In the genomic region with DNA sequence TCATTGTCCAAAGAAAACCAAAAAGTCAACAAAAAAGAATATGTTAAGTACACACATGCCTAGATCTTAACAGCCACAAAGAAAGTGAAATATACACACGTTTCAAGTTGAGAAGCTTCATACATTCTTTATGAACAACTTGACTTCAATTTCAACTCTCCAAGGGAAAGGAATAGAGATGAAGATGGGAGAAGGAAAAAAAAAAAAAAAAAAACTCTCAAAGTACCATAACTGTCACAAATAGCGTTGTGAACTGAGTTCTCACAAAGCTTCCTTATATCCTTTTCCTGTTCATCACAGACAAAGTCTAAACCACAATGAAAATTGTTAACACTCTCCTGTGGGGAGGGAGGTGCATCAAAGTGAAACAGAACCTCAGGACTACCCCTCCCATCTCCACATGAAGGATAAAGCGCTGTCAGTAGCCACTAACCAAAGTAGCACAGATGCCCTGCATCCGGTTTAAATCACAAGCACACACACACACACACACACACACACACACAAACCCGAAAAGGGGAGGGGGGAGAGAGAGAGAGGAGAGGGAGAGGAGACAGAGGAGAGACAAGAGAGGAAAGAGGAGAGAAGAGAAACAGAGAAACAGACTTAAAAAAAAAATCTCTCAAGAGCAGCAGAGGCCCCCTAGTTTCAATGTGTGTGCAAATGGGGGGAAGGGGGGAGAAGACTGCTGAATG, we compare ENCODE assay signal across 8 mouse cellular contexts. TPM values are rescaled to one million over a fixed set of nuclear protein-coding genes. Genes with fewer than 3 reads are reported as not detected.
DNase-seq lines count a peak whose midpoint lies in the region; ATAC-seq lines count a peak whose summit lies in the region.

No protein-coding gene starts in this region.

- DNase-seq in adrenal gland, adult (ENCODE audit: inconsistent age in 2 of 2, low spot score in 1 of 2) = peak; percentile 21 to 69
- no peak for DNase-seq in adrenal gland, adult 8-10 months
- DNase-seq in adrenal gland, postnatal 25 days = peak; percentile 8
- DNase-seq in embryonic facial prominence, embryonic 14.5 days (ENCODE audit: low spot score) = peak; percentile 73
- DNase-seq in midbrain, embryonic 14.5 days = peak; percentile 69

- no peaks in the 10 kb centered on the region for H3K27me3 ChIP-seq in embryonic facial prominence, embryonic 14.5 days (replicated peaks; ENCODE audit: control insufficient read depth, insufficient read depth, low read length)
- H3K27me3 ChIP-seq in hindbrain, embryonic 12.5 days = no peaks in the 10 kb centered on the region
- no peaks in the 10 kb centered on the region for H3K27me3 ChIP-seq in limb, embryonic 13.5 days
- no peaks in the 10 kb centered on the region for H3K27me3 ChIP-seq in midbrain, embryonic 14.5 days (ENCODE audit: control insufficient read depth, insufficient read depth, low read length)
- no peaks in the 10 kb centered on the region for H3K27me3 ChIP-seq in stomach, embryonic 14.5 days (ENCODE audit: control insufficient read depth, insufficient read depth, low read length)

- peaks cover 7% of the 10 kb centered on the region; the same call in 1 of the 2 replicates for H3K4me1 ChIP-seq in embryonic facial prominence, embryonic 14.5 days (ENCODE audit: control insufficient read depth, insufficient read depth, low read length)
- H3K4me1 ChIP-seq in hindbrain, embryonic 12.5 days = peaks cover 8% of the 10 kb centered on the region; the same call in 1 of the 2 replicates
- peaks cover 4% of the 10 kb centered on the region for H3K4me1 ChIP-seq in limb, embryonic 13.5 days
- peaks cover 21% of the 10 kb centered on the region for H3K4me1 ChIP-seq in midbrain, embryonic 14.5 days (ENCODE audit: control insufficient read depth, insufficient read depth, low read length)
- H3K4me1 ChIP-seq in stomach, embryonic 14.5 days (ENCODE audit: control insufficient read depth, insufficient read depth, low read length) = no peaks in the 10 kb centered on the region

- H3K9me3 ChIP-seq in embryonic facial prominence, embryonic 14.5 days (ENCODE audit: control insufficient read depth, low read length) = no peaks in the 10 kb centered on the region
- no peaks in the 10 kb centered on the region for H3K9me3 ChIP-seq in hindbrain, embryonic 12.5 days (replicated peaks)
- no peaks in the 10 kb centered on the region for H3K9me3 ChIP-seq in limb, embryonic 13.5 days
- H3K9me3 ChIP-seq in midbrain, embryonic 14.5 days (ENCODE audit: control insufficient read depth, low read length) = no peaks in the 10 kb centered on the region
- no peaks in the 10 kb centered on the region for H3K9me3 ChIP-seq in stomach, embryonic 14.5 days (ENCODE audit: control insufficient read depth, low read depth, low read length)

- no peak for ATAC-seq in embryonic facial prominence, embryonic 14.5 days (ENCODE audit: low read depth)
- ATAC-seq in hindbrain, embryonic 12.5 days (ENCODE audit: low FRiP score) = no peak
- no peak for ATAC-seq in limb, embryonic 13.5 days (ENCODE audit: low FRiP score, low read depth)
- no peak for ATAC-seq in midbrain, embryonic 14.5 days (ENCODE audit: low FRiP score, low TSS enrichment)
- no peak for ATAC-seq in stomach, embryonic 14.5 days (ENCODE audit: insufficient number of reproducible peaks, insufficient read depth, low FRiP score, low read depth)

- H3K9ac ChIP-seq in embryonic facial prominence, embryonic 14.5 days (ENCODE audit: low read depth, low read length) = peak overlapping the region; percentile 96
- peak overlapping the region; percentile 96 for H3K9ac ChIP-seq in hindbrain, embryonic 12.5 days
- peak overlapping the region; percentile 96 for H3K9ac ChIP-seq in limb, embryonic 13.5 days
- H3K9ac ChIP-seq in midbrain, embryonic 14.5 days (replicated peaks; ENCODE audit: low read length) = peak overlapping the region; percentile 97
- peak overlapping the region; percentile 74 for H3K9ac ChIP-seq in stomach, embryonic 14.5 days (replicated peaks; ENCODE audit: low read depth, low read length)

- H3K4me3 ChIP-seq in embryonic facial prominence, embryonic 14.5 days (ENCODE audit: low read depth, low read length) = peak overlapping the region; percentile 98
- peak overlapping the region; percentile 92 for H3K4me3 ChIP-seq in hindbrain, embryonic 12.5 days
- H3K4me3 ChIP-seq in limb, embryonic 13.5 days = peak overlapping the region; percentile 97
- peak overlapping the region; percentile 93 for H3K4me3 ChIP-seq in midbrain, embryonic 14.5 days (replicated peaks; ENCODE audit: low read depth, low read length)
- peak overlapping the region; percentile 96 for H3K4me3 ChIP-seq in stomach, embryonic 14.5 days (ENCODE audit: low read depth, low read length)

- peak overlapping the region; percentile 100 for H3K27ac ChIP-seq in embryonic facial prominence, embryonic 14.5 days (replicated peaks; ENCODE audit: low read depth, low read length)
- peak overlapping the region; percentile 100 for H3K27ac ChIP-seq in hindbrain, embryonic 12.5 days
- peak overlapping the region; percentile 100 for H3K27ac ChIP-seq in limb, embryonic 13.5 days
- H3K27ac ChIP-seq in midbrain, embryonic 14.5 days (replicated peaks; ENCODE audit: low read depth, low read length) = peak overlapping the region; percentile 100
- H3K27ac ChIP-seq in stomach, embryonic 14.5 days (ENCODE audit: low read length) = peak overlapping the region; percentile 99

- under 1% methylated on average over 5 of the region's 5 CpGs for WGBS in embryonic facial prominence, embryonic 14.5 days
- 0% methylated on average over 5 of the region's 5 CpGs for WGBS in hindbrain, embryonic 12.5 days
- under 1% methylated on average over 5 of the region's 5 CpGs for WGBS in limb, embryonic 13.5 days
- WGBS in midbrain, embryonic 14.5 days = 0% methylated on average over 5 of the region's 5 CpGs
- WGBS in stomach, embryonic 14.5 days = 2% methylated on average over 5 of the region's 5 CpGs

- H3K4me2 ChIP-seq in embryonic facial prominence, embryonic 14.5 days (ENCODE audit: low read depth, low read length) = peak overlapping the region; percentile 76
- peak overlapping the region; percentile 55 for H3K4me2 ChIP-seq in hindbrain, embryonic 12.5 days (replicated peaks)
- H3K4me2 ChIP-seq in limb, embryonic 13.5 days (replicated peaks) = peak overlapping the region; percentile 69
- peak overlapping the region; percentile 54 for H3K4me2 ChIP-seq in midbrain, embryonic 14.5 days (ENCODE audit: low read length)
- peak overlapping the region; percentile 61 for H3K4me2 ChIP-seq in stomach, embryonic 14.5 days (replicated peaks; ENCODE audit: low read depth, low read length)

- no peaks in the 10 kb centered on the region for H3K36me3 ChIP-seq in embryonic facial prominence, embryonic 14.5 days (ENCODE audit: control insufficient read depth, insufficient read depth, low read length)
- H3K36me3 ChIP-seq in hindbrain, embryonic 12.5 days = no peaks in the 10 kb centered on the region
- H3K36me3 ChIP-seq in limb, embryonic 13.5 days = no peaks in the 10 kb centered on the region
- no peaks in the 10 kb centered on the region for H3K36me3 ChIP-seq in midbrain, embryonic 14.5 days (ENCODE audit: control insufficient read depth, insufficient read depth, low read length)
- H3K36me3 ChIP-seq in stomach, embryonic 14.5 days (ENCODE audit: control insufficient read depth, insufficient read depth, low read length) = no peaks in the 10 kb centered on the region

RNA-seq across cellular contexts. Expression of a gene that starts 1.2 kb away (rescaled TPM):
- 1 to 10 TPM; 7.3 to 9.5 (median 8.2) TPM for total RNA-seq in adrenal gland, adult 8-10 months (2022)
- total RNA-seq in adrenal gland, postnatal 25 days (2021) = 6.1 and 9.0 TPM in 2 replicates
- 9.1 and 10.8 TPM in 2 replicates for polyA plus RNA-seq in embryonic facial prominence, embryonic 14.5 days (2014; fragmentation: Nextera tagmentation; extraction: Ambion mirVana)
- 28.5 and 29.3 TPM in 2 replicates for polyA plus RNA-seq in hindbrain, embryonic 12.5 days (2016; fragmentation: Nextera tagmentation; extraction: Ambion mirVana)
- polyA plus RNA-seq in limb, embryonic 13.5 days (2015; fragmentation: Nextera tagmentation; extraction: Ambion mirVana) = 12.1 and 13.3 TPM in 2 replicates
- 30.8 and 37.8 TPM in 2 replicates for polyA plus RNA-seq in midbrain, embryonic 14.5 days (2014; fragmentation: Nextera tagmentation; extraction: Ambion mirVana)
- 13.2 and 15.6 TPM in 2 replicates for polyA plus RNA-seq in stomach, embryonic 14.5 days (2014; fragmentation: Nextera tagmentation; extraction: Ambion mirVana)
